Mouse (Mus musculus) liver, embryonic 11.5 days (tissue): ENCODE measurements at regions not wholly inside any gene's neighbourhood (a gene's known extent, or its start where the extent isn't known, plus 50 kb on each side); places are given as distances from the start of the nearest gene placed in this dataset.

Experiments
- ATAC-seq: fragments of 200-750 bp; cut with Nextera tagmentation; replicated peaks from 2 replicates; pipeline ENCODE4 v1.8.0; 2017; ENCODE audit warnings: moderate number of reproducible peaks, mild to moderate bottlenecking, moderate TSS enrichment, moderate library complexity; ENCODE audit not compliant: low FRiP score
- DNase-seq: peaks from one replicate; pipeline ENCODE4 v3.0.0-alpha.2; 2017; ENCODE audit warnings: low spot score
- H3K27ac ChIP-seq: fragments of 300-500 bp; sonication (generic); 2 replicates; pipeline ENCODE4 v1.5.1; 2014; ENCODE audit warnings: mild to moderate bottlenecking, low read depth, low read length, control low read depth
- H3K27me3 ChIP-seq: fragments of 300-500 bp; sonication (generic); replicated peaks from 2 replicates; pipeline ENCODE4 v1.6.1; 2014; ENCODE audit warnings: low read length, mixed read lengths; ENCODE audit not compliant: control insufficient read depth, insufficient read depth
- H3K36me3 ChIP-seq: fragments of 300-500 bp; sonication (generic); 2 replicates; pipeline ENCODE4 v1.6.1; 2014; ENCODE audit warnings: mild to moderate bottlenecking, low read length, moderate library complexity, mixed read lengths; ENCODE audit not compliant: control insufficient read depth, insufficient read depth
- H3K4me1 ChIP-seq: fragments of 300-500 bp; sonication (generic); replicated peaks from 2 replicates; pipeline ENCODE4 v1.6.1; 2014; ENCODE audit warnings: low read length, mixed read lengths; ENCODE audit not compliant: control insufficient read depth, insufficient read depth
- H3K4me2 ChIP-seq: fragments of 300-500 bp; sonication (generic); 2 replicates; pipeline ENCODE4 v1.6.1; 2014; ENCODE audit warnings: mild to moderate bottlenecking, control low read depth, moderate library complexity
- H3K4me3 ChIP-seq: fragments of 300-500 bp; sonication (generic); 2 replicates; pipeline ENCODE4 v1.5.1; 2014; ENCODE audit warnings: low read depth, low read length, control low read depth
- H3K9ac ChIP-seq: fragments of 300-500 bp; sonication (generic); 2 replicates; pipeline ENCODE4 v1.6.1; 2014; ENCODE audit warnings: low read depth, low read length, control low read depth
- H3K9me3 ChIP-seq: fragments of 300-500 bp; sonication (generic); 2 replicates; pipeline ENCODE4 v1.6.1; 2016; ENCODE audit warnings: low read length, inconsistent platforms, mixed read lengths; ENCODE audit not compliant: control insufficient read depth
- WGBS: fragments of 180-500 bp; shearing (Covaris S2); extraction: QIAGEN DNeasy Blood & Tissue Kit; methylation state at CpG from one replicate; pipeline ENCODE4 v1.1.7; 2014; 5-methylcytosine and 5-hydroxymethylcytosine counted together

GRCm38 (mm10) chr4:125765171-125765570 is 259.2 kb upstream of the Csf3r start:
- DNase-seq (no peak), ATAC-seq (no peak)
- no peaks in the 10 kb centered on the region for H3K36me3 ChIP-seq
- no peaks in the 10 kb centered on the region for H3K4me1 ChIP-seq
- H3K27me3 ChIP-seq: no peaks in the 10 kb centered on the region
- H3K4me2 ChIP-seq: no peak overlapping the region
- H3K9me3 ChIP-seq: no peaks in the 10 kb centered on the region
- H3K4me3 ChIP-seq: no peak overlapping the region
- WGBS: 77% methylated on average over 8 of the region's 8 CpGs
- no peak overlapping the region for H3K9ac ChIP-seq
- no peak overlapping the region for H3K27ac ChIP-seq

GRCm38 (mm10) chr4:125777126-125777525 is 247.2 kb upstream of the Csf3r start:
- no peaks in the 10 kb centered on the region for H3K36me3 ChIP-seq
- peaks cover 14% of the 10 kb centered on the region for H3K27me3 ChIP-seq
- H3K9ac ChIP-seq: no peak overlapping the region
- no peaks in the 10 kb centered on the region for H3K9me3 ChIP-seq
- no peaks in the 10 kb centered on the region for H3K4me1 ChIP-seq
- no peak overlapping the region for H3K4me2 ChIP-seq
- DNase-seq: no peak
- H3K27ac ChIP-seq: no peak overlapping the region
- H3K4me3 ChIP-seq: no peak overlapping the region
- 66% methylated on average over 4 of the region's 4 CpGs for WGBS
- no peak for ATAC-seq

GRCm38 (mm10) chr4:125780113-125780512 is 244.2 kb upstream of the Csf3r start:
- H3K4me2 ChIP-seq: no peak overlapping the region
- H3K27me3 ChIP-seq: peaks cover 14% of the 10 kb centered on the region

GRCm38 (mm10) chr4:125780921-125781487 is 243.3 kb upstream of the Csf3r start:
- Histone ChIP-seq H3K4me2 (no peak overlapping the region), H3K4me3 (no peak overlapping the region), H3K27me3 (peaks cover 14% of the 10 kb centered on the region), H3K36me3 (no peaks in the 10 kb centered on the region), H3K9ac (no peak overlapping the region), H3K27ac (no peak overlapping the region), H3K9me3 (no peaks in the 10 kb centered on the region), H3K4me1 (no peaks in the 10 kb centered on the region)
- DNase-seq (no peak), ATAC-seq (no peak)
- 23% methylated on average over 12 of the region's 12 CpGs for WGBS

More at GRCm38 (mm10) chr4:125780113-125780512, 244.2 kb upstream of the Csf3r start:
- H3K4me3 ChIP-seq: no peak overlapping the region
- 26% methylated on average over 4 of the region's 4 CpGs for WGBS
- H3K9ac ChIP-seq: no peak overlapping the region
- no peak for DNase-seq
- no peak overlapping the region for H3K27ac ChIP-seq
- H3K36me3 ChIP-seq: no peaks in the 10 kb centered on the region
- no peaks in the 10 kb centered on the region for H3K9me3 ChIP-seq
- ATAC-seq: no peak
- no peaks in the 10 kb centered on the region for H3K4me1 ChIP-seq

GRCm38 (mm10) chr4:125782346-125782745 is 242.0 kb upstream of the Csf3r start:
- peaks cover 14% of the 10 kb centered on the region for H3K27me3 ChIP-seq
- 59% methylated on average over 3 of the region's 3 CpGs for WGBS
- no peak overlapping the region for H3K27ac ChIP-seq
- H3K36me3 ChIP-seq: no peaks in the 10 kb centered on the region
- no peak overlapping the region for H3K4me2 ChIP-seq
- H3K4me3 ChIP-seq: no peak overlapping the region
- DNase-seq (no peak), ATAC-seq (no peak)
- no peaks in the 10 kb centered on the region for H3K4me1 ChIP-seq
- H3K9me3 ChIP-seq: no peaks in the 10 kb centered on the region
- no peak overlapping the region for H3K9ac ChIP-seq

GRCm38 (mm10) chr4:125786083-125786482 is 238.3 kb upstream of the Csf3r start:
- Histone ChIP-seq H3K36me3 (no peaks in the 10 kb centered on the region), H3K9ac (no peak overlapping the region), H3K4me3 (no peak overlapping the region), H3K4me1 (no peaks in the 10 kb centered on the region), H3K27ac (no peak overlapping the region), H3K4me2 (no peak overlapping the region), H3K9me3 (no peaks in the 10 kb centered on the region), H3K27me3 (peaks cover 6% of the 10 kb centered on the region)
- ATAC-seq (no peak), DNase-seq (no peak)
- WGBS: 31% methylated on average over 3 of the region's 3 CpGs

GRCm38 (mm10) chr4:125794679-125795078 is 229.7 kb upstream of the Csf3r start:
- Histone ChIP-seq H3K9ac (no peak overlapping the region), H3K4me2 (no peak overlapping the region), H3K4me1 (no peaks in the 10 kb centered on the region), H3K4me3 (no peak overlapping the region), H3K36me3 (no peaks in the 10 kb centered on the region), H3K27ac (no peak overlapping the region), H3K9me3 (no peaks in the 10 kb centered on the region), H3K27me3 (no peaks in the 10 kb centered on the region)
- WGBS: 76% methylated on average over 4 of the region's 4 CpGs
- ATAC-seq (no peak), DNase-seq (no peak)

- H3K4me1 ChIP-seq: no peaks in the 10 kb centered on the region
These were observed 216.4 kb upstream of the Csf3r start for GRCm38 (mm10) chr4:125807923-125808322.

GRCm38 (mm10) chr4:125809446-125810108 is 214.8 kb upstream of the Csf3r start:
- no peak for DNase-seq
- Histone ChIP-seq H3K4me3 (no peak overlapping the region), H3K36me3 (no peaks in the 10 kb centered on the region), H3K27me3 (no peaks in the 10 kb centered on the region), H3K4me1 (no peaks in the 10 kb centered on the region), H3K4me2 (no peak overlapping the region), H3K9ac (no peak overlapping the region), H3K27ac (no peak overlapping the region), H3K9me3 (no peaks in the 10 kb centered on the region)
- no peak for ATAC-seq
- 37% methylated on average over 9 of the region's 9 CpGs for WGBS

More at GRCm38 (mm10) chr4:125807923-125808322, 216.4 kb upstream of the Csf3r start:
- 75% methylated on average over 4 of the region's 4 CpGs for WGBS
- no peak overlapping the region for H3K27ac ChIP-seq
- H3K9me3 ChIP-seq: no peaks in the 10 kb centered on the region
- no peaks in the 10 kb centered on the region for H3K36me3 ChIP-seq
- H3K9ac ChIP-seq: no peak overlapping the region
- no peak overlapping the region for H3K4me2 ChIP-seq
- ATAC-seq: no peak
- no peaks in the 10 kb centered on the region for H3K27me3 ChIP-seq
- no peak for DNase-seq
- no peak overlapping the region for H3K4me3 ChIP-seq
